Mouse (Mus musculus) ES-CJ7 (cell line): ENCODE results near the gene Vmn2r94.

Source experiments
- DNase-seq: peaks from one replicate; pipeline ENCODE4 v3.0.0; 2011; ENCODE audit warnings: low read depth, low spot score

Vmn2r94 gene

GRCm38 (mm10) chr17:18277656-18278055 is at the start of gene Vmn2r94:
TSS of gene Vmn2r94 (minus strand) at chr17:18277756.
- DNase-seq: no peak

- no peak for DNase-seq
These were observed 45.5 kb upstream of the Vmn2r94 start for GRCm38 (mm10) chr17:18323031-18323430.

DNA sequence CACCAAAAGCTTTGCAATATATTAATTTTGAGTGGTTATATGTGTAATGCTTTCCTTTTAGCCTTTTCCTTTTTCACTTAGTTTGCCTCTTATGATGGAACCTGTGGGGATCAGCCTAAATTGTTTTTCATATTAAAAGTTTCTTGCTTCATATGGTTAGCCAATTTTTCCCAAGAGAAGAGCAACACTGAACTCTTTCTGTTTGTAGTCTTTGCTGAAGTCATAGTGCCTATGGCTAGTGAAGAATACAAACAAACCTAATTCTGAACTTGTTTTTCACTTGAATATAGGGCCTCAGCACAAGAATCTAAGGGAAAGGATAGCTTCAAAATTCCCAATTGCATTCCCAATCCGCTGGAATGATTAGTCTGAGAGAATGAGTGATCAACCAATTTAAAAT is 20.2 kb upstream of the Vmn2r94 start, which contains the start of gene Vmn2r93:
Gene Vmn2r93, plus strand, starts transcription at position 301 of the 400 bp plus-strand sequence.
- no peak for DNase-seq

DNA sequence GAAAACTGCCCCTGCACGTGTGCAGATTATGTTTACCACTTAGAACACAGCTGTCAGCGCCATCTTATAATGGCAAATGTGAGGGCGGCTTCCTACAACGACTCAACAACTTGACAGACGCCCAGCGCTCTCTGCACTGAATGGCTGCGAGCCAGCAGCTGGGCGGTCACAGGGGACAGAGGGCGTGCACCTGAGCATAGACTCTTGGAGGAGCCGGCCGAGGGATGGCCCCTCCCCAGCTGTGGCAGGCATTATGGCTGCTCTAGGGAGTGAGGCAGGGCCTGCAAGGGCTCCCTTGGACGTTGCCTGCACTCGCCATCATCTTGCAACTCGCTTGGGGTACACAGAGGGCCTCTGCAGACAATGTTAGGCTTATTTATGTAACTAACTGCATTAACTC is 40.6 kb downstream of the Vmn2r94 start:
- peak; percentile 32 for DNase-seq

GRCm38 (mm10) chr17:18231996-18232395 is 45.6 kb downstream of the Vmn2r94 start:
- DNase-seq: peak; percentile 55

GRCm38 (mm10) chr17:18221300-18221699 is 56.3 kb downstream of the Vmn2r94 start:
- DNase-seq: no peak
